Mouse (Mus musculus) CH12F3 (cell line): Measurements from ENCODE around the gene Ndufs3.

Experiments
- in situ Hi-C: fragments of 300-500 bp; cut with MboI; formaldehyde crosslinking; loops from 2 replicates; pipeline ENCODE4 v1.14.3; 2020; ENCODE audit warnings: low sequenced_read_pairs

The Ndufs3 gene

DNA sequence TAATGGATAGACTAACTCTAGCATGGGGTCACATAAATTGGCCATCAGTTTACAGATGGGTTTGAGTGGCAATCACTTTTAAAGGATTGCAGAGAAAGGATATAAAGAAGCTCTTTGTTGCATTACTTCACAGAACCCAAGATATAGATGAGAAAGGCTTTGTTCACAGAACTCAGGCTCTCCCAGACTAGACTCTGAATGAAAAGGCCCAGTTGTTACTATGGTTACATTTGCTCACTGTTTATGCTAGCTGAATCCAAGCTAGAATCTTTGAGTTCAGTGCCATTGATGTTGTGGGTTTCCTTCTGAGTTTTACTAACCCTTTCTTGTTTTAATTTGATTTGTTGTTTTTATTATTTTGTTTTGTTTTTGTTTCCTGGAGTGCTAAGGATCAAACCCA, 40.4 kb downstream of the Ndufs3 start:
- in situ Hi-C loops, result no loop called here

DNA sequence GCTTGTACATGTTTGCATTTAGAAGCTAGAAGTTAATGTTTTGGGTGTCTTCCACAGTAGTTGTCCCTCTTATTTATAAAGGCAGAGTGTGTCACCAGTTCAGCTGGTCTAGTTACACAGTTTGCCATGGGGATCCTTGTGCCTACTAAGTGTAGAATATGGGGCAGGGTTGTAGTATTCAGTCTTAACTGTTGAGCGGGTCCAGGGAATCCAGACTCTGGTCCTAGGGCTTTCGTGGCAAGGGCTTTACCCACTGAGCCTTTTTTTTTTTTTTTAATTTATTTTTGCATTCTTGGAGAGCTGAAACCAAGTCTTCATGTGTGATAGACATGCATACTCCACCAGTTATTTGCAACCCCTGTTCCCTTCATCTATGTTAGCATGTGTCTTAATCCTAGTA, 43.1 kb downstream of the Ndufs3 start:
- in situ Hi-C loops, result no loop called here

DNA sequence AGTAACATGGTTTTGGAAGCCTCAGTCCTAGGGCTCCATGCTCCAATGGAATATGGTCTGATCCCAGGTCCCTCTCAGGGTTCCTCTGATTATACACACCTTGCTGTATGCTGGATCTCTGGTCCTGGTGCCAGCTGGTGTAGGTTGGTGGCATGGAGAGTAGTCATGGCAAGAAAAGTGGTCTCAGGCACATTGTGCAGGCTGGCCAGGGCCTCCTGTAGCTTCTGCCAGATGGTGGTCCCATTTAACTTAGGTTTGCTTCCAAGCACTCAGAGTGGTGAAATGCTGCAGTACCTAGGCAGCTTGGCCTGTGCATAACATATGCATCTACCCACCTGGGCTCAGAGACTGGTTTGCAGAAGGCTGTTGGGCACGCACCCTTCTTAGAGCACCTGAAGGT, 54.2 kb downstream of the Ndufs3 start:
- in situ Hi-C loops, result no loop called here

DNA sequence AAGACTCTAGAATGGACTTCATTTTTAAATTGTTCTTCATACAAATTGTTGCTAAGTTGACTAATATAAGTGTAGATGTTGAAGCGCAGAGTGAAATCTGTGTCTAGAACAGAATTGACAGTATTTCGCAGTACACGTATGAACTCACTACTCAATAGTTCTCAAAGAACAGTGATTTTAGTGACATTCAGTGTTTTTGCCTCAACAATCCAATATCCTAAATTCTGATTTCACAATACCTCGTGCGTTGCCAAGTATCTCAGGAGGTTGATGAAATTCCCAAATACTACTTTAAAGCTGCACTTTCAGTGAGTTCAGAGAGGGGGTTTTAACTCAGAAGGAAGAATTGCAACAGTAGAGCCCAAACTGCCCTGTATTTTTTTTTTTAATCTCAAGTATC, 56.3 kb downstream of the Ndufs3 start:
- in situ Hi-C loops, result no loop called here

DNA sequence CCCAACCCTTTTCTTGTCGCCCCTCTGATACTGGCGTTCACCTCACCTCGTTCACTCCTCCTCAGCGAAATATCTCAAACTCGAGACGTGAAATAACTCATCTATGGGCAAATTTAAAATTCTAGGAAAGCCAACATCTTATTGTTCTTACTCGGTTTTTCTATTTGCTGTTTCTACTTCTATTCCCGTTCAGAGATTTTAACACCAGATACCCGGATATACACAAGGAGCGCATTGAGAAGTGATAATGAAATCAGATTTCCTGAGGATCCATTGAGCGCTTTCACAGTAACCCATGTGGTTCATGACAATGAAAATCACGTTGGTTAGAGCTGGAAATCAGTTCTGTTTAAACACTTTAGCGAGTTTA, 57.0 kb downstream of the Ndufs3 start:
- in situ Hi-C loops, result no loop called here

DNA sequence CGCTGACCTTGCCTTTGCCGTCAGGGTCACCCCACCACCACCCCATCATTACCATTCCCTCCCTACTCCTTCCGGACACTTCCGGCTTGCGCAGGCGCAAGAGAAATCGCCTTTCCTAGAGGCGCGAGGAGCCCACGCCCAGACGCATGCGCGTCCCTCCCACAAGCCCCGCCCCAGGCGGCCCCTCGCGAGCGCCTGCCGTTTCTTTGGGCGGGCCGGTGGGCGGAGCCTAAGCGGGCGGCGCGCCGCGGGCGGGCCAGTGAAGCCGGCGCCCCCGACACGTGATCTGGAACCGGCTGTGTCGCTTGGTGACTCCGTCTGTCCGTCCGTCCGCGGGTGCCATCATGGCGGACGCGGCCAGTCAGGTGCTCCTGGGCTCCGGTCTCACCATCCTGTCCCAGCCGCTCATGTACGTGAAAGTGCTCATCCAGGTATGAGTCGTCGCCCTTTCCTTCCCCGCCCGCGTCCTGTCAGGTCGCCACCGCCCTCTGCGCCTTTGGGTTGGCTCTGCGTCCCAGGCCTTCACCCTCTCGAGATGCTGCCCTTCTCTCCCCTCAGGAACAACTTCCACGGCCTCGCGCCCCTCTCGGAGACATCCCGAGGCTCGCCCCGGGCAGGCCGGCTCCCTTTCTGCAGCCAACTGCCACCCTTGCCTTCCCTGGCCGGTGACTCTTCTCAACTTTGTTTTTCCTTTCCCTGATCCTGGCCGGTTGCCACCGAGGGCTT, 57.5 kb downstream of the Ndufs3 start, which contains the start of gene Mtch2:
Gene Mtch2, plus strand, starts transcription at position 201 of the 726 bp plus-strand sequence.
- in situ Hi-C loops, result no loop called here

DNA sequence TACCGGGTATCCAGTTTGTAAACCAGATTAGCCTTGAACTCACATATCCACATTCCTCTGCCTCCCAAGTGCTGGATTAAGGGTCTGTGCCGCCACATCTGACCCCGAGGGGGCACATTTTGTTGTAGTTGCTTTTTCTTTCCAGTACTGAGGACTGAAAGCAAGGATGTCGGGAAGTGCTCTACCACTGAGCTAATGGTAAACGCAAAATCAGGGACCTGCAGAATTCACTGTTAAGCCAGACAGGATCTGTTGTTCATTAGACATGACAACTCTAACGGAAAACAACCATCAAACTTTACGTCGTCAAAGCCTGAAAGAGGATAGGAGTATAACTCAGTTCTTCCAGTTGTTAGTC, 58.1 kb downstream of the Ndufs3 start:
- in situ Hi-C loops, result no loop called here

DNA sequence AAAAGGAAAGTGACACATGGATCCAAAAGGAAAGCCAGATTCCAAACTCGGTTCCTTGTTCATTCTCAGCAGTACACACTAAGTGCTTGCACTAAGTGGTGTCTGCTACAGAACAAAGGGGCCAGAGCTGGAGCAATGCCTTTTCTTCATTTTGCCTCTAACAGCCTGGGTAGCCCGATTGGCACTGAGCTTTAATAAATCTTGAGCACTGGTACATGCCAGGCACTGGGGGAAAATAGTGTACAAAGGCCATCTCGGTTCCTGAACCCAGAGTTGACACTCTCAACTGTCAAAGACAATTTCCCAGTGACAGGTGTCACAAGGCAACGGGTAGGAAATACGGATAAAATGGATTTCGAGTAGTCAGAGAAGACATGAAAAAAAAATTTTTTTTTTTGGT, 58.5 kb downstream of the Ndufs3 start:
- in situ Hi-C loops, result no loop called here

DNA sequence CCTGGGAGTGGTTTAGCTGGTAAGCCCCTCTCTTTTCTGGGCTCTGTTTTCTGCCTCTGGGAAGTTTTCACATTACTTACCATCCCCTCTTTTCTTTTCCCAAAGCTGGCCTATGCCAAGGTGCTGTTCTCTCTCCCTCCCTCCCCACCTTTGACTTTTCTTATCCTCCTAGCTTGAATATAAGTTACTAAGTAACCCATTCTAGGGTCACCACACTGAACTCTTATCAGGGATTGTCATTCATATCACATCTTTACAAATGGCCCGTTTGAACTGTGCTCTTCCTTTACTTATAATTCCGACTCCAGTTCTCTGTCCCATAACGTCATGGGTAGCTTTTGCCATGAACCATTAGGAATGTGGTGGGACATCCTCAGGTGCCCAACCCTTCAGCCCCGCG, 59.4 kb downstream of the Ndufs3 start:
- in situ Hi-C loops, result no loop called here
